Mouse (Mus musculus): Measurements from ENCODE around the gene 2310011J03Rik. TPM values are rescaled to one million over a fixed set of nuclear protein-coding genes. Genes with fewer than 3 reads are reported as not detected.

2310011J03Rik gene
- polyA plus RNA-seq, 1 experiment from 2014 or later, result 44.5 TPM

DNA sequence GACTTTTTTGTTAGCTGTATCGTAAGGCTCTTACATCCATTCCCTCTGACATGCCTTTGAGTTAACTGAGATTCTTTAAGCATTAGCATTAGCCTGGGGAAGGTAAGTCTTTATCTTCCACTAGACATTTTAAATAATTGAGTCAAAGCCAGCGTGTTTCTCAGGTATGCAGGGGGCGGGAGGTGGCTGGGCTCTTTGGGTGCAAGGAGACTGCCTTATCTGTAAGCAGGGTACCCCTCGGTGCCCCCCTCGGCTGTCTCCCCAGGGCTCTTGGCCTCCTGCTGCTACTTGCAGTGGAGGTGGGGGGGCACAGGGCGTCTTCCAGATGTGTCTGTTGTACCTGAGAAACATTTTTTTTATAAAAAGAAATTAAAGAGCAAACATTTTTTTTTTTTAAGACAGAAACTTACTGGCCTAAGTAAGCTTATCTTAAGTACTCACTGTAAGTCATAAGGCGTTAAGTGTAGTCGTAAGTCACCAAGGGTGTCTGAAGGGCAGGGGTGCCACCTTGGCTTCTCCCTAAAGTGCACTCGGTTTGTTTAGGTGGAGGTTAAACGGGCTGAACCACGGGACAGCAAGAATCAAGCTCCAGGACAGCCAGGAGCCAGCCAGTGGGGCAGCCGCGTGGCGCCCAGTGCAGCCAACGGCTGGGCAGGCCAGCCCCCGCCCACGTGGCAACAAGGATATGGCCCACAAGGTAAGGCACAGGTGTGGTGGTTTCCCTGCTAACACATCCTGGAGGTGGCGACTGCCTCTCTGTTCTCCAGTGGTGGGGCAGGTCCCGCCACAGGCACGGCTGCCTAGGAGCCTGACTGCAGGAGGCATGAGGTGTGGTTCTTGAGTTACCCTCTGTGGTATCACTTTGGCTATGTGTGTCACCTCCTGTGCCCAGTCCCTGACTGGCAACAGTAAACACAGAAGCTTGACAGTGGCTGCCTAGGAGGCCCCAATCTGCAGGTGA is 37.6 kb downstream of the 2310011J03Rik start:
- Histone ChIP-seq H3K4me2 (replicated peaks) (no peak overlapping the region), H3K9ac (replicated peaks) (no peak overlapping the region), H3K36me3 (peaks cover 97% of the 10 kb centered on the region), H3K27ac (replicated peaks) (no peak overlapping the region), H3K27me3 (no peaks in the 10 kb centered on the region; the same call in 1 of the 2 replicates), H3K4me3 (no peak overlapping the region), H3K4me1 (peaks cover 3% of the 10 kb centered on the region; the same call in 1 of the 2 replicates), H3K9me3 (no peaks in the 10 kb centered on the region)
- WGBS, result 91% methylated on average over 20 of the region's 20 CpGs
- ATAC-seq (ENCODE audit: low FRiP score, low read depth), result no peak

DNA sequence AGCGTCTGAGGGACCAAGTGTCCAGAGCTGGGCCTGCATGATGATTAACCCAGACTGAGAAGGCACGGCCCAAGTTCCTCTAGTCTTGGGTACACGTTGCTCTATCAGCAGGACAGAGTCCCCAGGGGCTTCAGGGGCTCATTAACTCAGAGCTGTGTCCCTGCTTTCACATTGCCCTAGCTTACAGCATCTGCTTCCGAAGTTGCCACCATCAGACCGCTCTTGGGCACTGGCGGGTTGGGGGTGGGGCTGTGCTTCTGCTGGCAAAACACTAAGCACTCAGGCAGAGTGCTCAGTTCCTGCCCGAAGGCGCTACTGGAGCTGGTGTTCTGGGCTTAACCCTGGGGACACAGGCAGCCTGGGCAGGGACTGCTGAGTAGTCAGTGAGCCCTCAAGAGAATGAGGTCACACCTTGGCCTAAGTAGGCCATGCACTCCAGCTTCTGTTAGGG is 38.4 kb downstream of the 2310011J03Rik start:
- ATAC-seq (ENCODE audit: low FRiP score, low read depth), result peak; percentile 24; the same call in 1 of the 2 replicates
- Histone ChIP-seq H3K4me1 (peaks cover 3% of the 10 kb centered on the region; the same call in 1 of the 2 replicates), H3K27me3 (no peaks in the 10 kb centered on the region; the same call in 1 of the 2 replicates), H3K36me3 (peaks cover 97% of the 10 kb centered on the region), H3K27ac (replicated peaks) (peak overlapping the region; percentile 35; the same call in 1 of the 2 replicates), H3K4me3 (no peak overlapping the region), H3K4me2 (replicated peaks) (no peak overlapping the region), H3K9ac (replicated peaks) (no peak overlapping the region), H3K9me3 (no peaks in the 10 kb centered on the region)
- 84% methylated on average over 8 of the region's 8 CpGs for WGBS

DNA sequence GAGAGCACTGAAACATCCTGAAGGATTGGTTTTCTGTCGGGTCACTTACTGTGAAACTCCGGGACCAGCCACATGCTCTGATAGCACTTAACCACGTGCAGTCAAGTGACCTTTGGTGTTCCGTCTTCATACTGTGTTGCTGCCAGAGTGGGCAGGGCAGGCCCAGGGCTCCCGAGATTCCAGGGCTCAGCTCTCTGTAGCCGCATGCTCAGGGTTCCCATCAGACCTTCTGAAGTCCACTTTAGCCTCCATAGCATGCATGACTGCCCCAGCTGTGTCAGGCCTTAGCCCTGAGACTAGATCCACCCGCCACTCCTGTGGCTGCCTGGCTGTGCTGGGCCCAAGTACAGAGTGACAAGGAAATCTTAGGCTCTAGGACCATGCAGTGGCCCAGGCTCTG is 39.0 kb downstream of the 2310011J03Rik start:
- Histone ChIP-seq H3K9ac (replicated peaks) (no peak overlapping the region), H3K4me3 (no peak overlapping the region), H3K9me3 (no peaks in the 10 kb centered on the region), H3K27ac (replicated peaks) (peak overlapping the region; percentile 35; the same call in 1 of the 2 replicates), H3K36me3 (peaks cover 97% of the 10 kb centered on the region), H3K27me3 (no peaks in the 10 kb centered on the region; the same call in 1 of the 2 replicates), H3K4me2 (replicated peaks) (no peak overlapping the region), H3K4me1 (peaks cover 3% of the 10 kb centered on the region; the same call in 1 of the 2 replicates)
- 88% methylated on average over 7 of the region's 7 CpGs for WGBS
- no peak for ATAC-seq (ENCODE audit: low FRiP score, low read depth)

DNA sequence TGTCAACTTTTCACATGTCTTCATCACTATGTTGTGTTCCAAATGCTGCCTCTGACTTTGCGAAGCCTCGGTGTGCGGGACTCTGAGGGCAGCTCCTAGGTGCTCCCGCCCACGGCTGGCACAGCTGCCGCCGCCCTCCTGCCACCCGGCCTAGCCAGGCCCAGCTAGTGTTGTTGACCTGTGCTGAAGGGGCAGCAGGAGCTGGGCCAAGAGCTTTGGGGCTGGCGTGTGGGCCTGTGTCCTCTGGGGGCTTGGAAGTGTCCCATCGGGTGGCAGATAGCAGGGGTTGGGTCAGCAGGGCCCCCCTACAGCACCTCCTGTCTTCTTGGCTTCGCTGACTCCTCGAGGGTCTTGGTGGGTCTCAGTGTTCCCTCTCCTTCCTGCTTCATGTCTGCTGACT is 41.1 kb downstream of the 2310011J03Rik start:
- H3K4me1 ChIP-seq, result peaks cover 3% of the 10 kb centered on the region; the same call in 1 of the 2 replicates
- H3K4me2 ChIP-seq (replicated peaks), result no peak overlapping the region
- 0 out of 2 replicates have a peak overlapping the region, but pooled peaks have one; percentile 39 for H3K27ac ChIP-seq (replicated peaks)
- H3K9ac ChIP-seq (replicated peaks), result no peak overlapping the region
- no peak for ATAC-seq (ENCODE audit: low FRiP score, low read depth)
- peaks cover 95% of the 10 kb centered on the region for H3K36me3 ChIP-seq
- no peak overlapping the region for H3K4me3 ChIP-seq
- WGBS, result 95% methylated on average over 12 of the region's 12 CpGs
- H3K27me3 ChIP-seq, result no peaks in the 10 kb centered on the region; the same call in 1 of the 2 replicates
- no peaks in the 10 kb centered on the region for H3K9me3 ChIP-seq

DNA sequence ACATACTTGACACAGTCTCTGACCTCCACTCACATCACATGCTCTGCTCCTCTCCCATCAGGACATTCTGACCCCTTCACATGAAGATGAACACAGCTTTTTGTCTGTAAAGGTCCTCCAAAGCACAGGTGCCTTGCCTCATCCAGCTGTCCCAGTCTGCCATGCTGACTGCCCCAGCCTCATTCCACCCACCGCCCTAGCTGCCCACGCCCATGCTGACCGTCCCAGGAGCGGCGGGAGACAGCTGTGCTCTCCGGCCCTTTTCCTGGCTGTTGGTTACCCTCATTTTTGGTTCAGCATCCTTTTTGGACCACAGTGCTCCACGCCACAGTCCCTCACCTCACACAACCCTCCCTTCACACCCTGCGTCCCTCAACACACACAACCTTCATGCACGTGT is 41.9 kb downstream of the 2310011J03Rik start:
- H3K36me3 ChIP-seq, result peaks cover 95% of the 10 kb centered on the region

DNA sequence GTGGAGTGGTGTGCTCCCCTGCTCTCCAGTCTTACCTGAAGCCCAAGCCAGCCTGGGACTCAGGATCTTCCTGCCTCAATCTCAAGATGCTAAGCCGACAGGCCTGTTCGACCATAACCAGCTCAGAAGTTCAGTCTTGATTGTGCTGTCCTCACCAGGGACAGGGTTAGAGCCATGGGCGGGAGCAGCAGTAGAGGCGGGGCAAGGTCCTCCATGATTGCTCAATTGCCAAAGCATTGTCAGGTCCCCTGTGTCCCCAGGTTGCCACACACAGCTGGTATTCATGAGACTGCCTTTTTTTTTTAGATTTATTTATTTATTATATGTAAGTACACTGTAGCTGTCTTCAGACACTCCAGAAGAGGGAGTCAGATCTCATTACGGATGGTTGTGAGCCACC is 44.1 kb downstream of the 2310011J03Rik start:
- no peaks in the 10 kb centered on the region for H3K27me3 ChIP-seq
- H3K27ac ChIP-seq (replicated peaks), result no peak overlapping the region
- H3K4me3 ChIP-seq, result no peak overlapping the region
- H3K9me3 ChIP-seq, result no peaks in the 10 kb centered on the region
- ATAC-seq (ENCODE audit: low FRiP score, low read depth), result no peak
- no peak overlapping the region for H3K4me2 ChIP-seq (replicated peaks)
- H3K36me3 ChIP-seq, result peaks cover 84% of the 10 kb centered on the region
- H3K4me1 ChIP-seq, result 0 out of 2 replicates have a peak, but pooled peaks cover 8% of the 10 kb centered on the region
- 85% methylated on average over 5 of the region's 5 CpGs for WGBS
- H3K9ac ChIP-seq (replicated peaks), result no peak overlapping the region

More for the DNA sequence above, 41.9 kb downstream of the 2310011J03Rik start:
- H3K27me3 ChIP-seq, result no peaks in the 10 kb centered on the region
- no peak overlapping the region for H3K4me3 ChIP-seq
- H3K27ac ChIP-seq (replicated peaks), result no peak overlapping the region
- H3K9ac ChIP-seq (replicated peaks), result no peak overlapping the region
- no peaks in the 10 kb centered on the region for H3K9me3 ChIP-seq
- 96% methylated on average over 9 of the region's 9 CpGs for WGBS
- no peak overlapping the region for H3K4me2 ChIP-seq (replicated peaks)
- H3K4me1 ChIP-seq, result peaks cover 3% of the 10 kb centered on the region; the same call in 1 of the 2 replicates
- ATAC-seq (ENCODE audit: low FRiP score, low read depth), result no peak

DNA sequence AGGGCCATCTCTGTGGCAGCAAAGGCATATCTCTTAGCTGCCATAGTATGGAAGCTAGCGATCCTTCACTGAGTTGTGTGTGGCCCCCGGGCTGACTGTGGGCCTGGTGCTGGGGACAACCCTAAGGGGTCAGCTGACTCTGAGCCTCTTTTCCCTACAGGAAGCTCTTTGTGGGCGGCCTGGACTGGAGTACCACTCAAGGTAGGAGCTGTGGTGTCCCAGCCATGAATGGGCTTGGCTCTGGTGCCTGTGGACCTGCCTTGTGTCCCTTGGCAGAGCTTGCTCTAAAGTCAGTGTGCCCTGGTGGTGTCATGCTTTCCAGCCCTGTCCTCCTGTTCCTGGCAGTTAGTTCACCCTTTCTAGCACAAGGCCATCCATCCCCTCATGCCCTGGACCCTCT is 46.5 kb downstream of the 2310011J03Rik start:
- H3K4me1 ChIP-seq, result peaks cover 25% of the 10 kb centered on the region
- H3K9ac ChIP-seq (replicated peaks), result no peak overlapping the region
- no peak overlapping the region for H3K4me2 ChIP-seq (replicated peaks)
- H3K27me3 ChIP-seq, result no peaks in the 10 kb centered on the region
- H3K36me3 ChIP-seq, result peaks cover 73% of the 10 kb centered on the region
- no peaks in the 10 kb centered on the region for H3K9me3 ChIP-seq
- no peak overlapping the region for H3K4me3 ChIP-seq
- H3K27ac ChIP-seq (replicated peaks), result no peak overlapping the region
- WGBS, result 94% methylated on average over 3 of the region's 3 CpGs
- no peak for ATAC-seq (ENCODE audit: low FRiP score, low read depth)

DNA sequence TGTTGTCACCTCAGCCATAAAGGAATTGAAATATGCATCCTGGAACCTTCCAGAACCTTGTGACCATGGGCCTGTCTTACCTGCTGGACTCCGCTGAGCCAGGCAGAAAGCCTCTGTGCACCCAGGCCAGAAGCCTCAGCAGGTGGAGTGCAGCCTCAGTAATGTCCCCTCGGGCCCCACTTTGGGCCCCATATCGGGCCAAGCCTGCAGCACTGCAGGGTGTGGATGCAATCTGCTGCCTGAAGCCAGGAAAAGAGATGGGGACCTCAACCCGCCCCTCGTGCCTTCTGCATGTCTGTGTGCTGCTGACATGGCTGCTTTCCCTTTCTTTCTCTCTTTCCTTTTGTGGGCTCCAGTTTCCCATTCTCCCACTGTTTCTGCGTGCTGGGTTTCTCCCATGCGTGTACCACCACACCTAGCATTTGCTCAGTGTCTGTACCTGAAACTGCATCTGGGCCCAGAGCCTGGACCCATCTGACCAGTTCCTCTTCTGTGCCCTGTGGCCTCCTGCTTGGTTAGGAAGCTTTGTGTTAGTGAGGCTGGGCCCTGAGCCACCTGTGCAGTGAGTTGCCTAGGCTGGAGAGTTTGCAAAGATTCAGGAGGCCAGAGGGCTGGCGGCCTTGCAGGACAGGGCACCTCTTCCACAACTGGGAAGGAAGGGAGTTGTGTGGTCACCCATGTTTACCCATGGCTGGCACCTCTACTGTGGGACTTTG is 48.3 kb downstream of the 2310011J03Rik start:
- 91% methylated on average over 8 of the region's 8 CpGs for WGBS
- Histone ChIP-seq H3K27me3 (no peaks in the 10 kb centered on the region), H3K9me3 (no peaks in the 10 kb centered on the region), H3K9ac (replicated peaks) (no peak overlapping the region), H3K4me1 (peaks cover 41% of the 10 kb centered on the region), H3K4me3 (no peak overlapping the region), H3K27ac (replicated peaks) (no peak overlapping the region), H3K4me2 (replicated peaks) (no peak overlapping the region), H3K36me3 (peaks cover 63% of the 10 kb centered on the region)
- no peak for ATAC-seq (ENCODE audit: low FRiP score, low read depth)

DNA sequence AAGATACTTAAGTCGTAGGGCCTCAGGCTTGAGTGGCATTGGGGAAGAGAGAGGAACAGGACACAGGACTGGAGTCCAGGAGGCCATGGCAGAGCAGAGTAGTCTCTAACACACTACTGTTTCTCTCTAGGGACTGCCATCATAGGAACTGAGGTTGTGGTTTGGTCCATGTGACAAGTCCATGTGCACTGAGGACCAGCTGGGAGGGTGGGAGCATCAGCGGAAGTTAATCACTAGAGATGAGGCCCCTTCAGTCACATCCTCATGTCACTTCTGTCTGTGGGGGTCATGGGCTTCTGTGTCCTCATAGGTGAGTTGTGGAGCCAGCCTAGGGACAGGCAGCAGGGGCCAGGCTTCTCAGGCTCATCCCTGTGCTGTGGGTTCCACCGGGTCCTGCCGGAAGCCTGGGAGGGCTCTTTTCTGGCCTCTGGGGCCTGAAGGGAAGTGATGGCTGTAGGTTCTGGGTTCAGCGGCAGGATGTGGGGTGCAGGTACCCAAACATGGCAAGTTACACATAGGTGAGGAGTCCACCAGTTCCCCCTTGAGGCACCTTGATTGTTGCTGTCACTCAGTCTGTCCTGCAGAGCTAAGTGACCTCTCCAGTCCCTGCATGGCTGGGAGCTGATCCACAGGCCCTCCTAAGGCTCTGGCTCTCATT is 49.0 kb downstream of the 2310011J03Rik start:
- Histone ChIP-seq H3K4me1 (peaks cover 48% of the 10 kb centered on the region), H3K36me3 (peaks cover 60% of the 10 kb centered on the region), H3K4me2 (replicated peaks) (no peak overlapping the region), H3K27ac (replicated peaks) (no peak overlapping the region), H3K27me3 (no peaks in the 10 kb centered on the region), H3K9ac (replicated peaks) (no peak overlapping the region; the same call in 1 of the 2 replicates), H3K4me3 (no peak overlapping the region), H3K9me3 (no peaks in the 10 kb centered on the region)
- ATAC-seq (ENCODE audit: low FRiP score, low read depth), result no peak
- WGBS, result 92% methylated on average over 5 of the region's 5 CpGs

DNA sequence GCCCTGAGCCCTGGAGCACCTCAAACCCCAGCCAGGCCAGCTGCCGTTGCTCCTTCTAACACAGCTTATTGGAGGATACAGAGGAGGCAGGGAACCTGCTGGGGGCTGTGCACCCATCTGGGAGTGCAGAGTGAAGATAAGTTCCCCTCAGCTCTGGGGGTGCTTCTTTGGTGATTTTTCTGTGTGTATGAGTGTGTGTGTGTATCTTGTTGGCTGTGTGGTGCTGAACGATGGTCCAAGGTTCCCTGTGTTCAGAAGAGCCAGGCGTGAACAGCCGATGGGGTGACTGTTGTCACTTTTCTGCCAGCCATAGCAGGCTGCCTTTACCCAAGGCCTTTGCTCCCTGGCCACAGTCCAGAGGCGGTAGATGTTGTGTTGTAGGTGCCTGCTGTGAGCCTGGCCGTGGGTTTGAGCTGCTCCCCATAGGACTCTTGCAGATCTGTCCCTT is 49.6 kb downstream of the 2310011J03Rik start:
- Histone ChIP-seq H3K9me3 (no peaks in the 10 kb centered on the region), H3K4me2 (replicated peaks) (no peak overlapping the region), H3K27me3 (no peaks in the 10 kb centered on the region), H3K36me3 (peaks cover 54% of the 10 kb centered on the region), H3K4me3 (no peak overlapping the region), H3K4me1 (peaks cover 54% of the 10 kb centered on the region), H3K9ac (replicated peaks) (no peak overlapping the region; the same call in 1 of the 2 replicates), H3K27ac (replicated peaks) (no peak overlapping the region)
- 79% methylated on average over 6 of the region's 6 CpGs for WGBS
- no peak for ATAC-seq (ENCODE audit: low FRiP score, low read depth)

DNA sequence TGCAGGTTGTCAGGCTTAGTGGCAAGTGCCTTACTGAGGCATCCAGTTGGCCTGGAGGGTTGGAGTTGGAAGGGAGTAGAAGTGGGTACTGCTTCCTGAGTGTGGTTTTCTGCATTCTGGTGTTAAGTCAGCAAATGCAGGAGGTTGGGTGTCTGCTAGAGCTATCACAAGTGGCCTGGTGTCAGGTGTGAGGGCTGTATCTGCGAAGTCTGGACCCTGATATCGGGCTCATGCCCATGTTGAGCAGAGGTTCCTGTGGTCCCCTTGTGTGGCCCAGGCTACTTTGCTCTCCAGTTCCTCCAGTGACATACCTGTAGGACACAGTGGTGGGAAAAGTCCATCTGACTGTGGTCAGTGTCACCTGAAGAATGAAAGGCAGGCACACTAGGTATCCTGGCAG is 50.2 kb downstream of the 2310011J03Rik start:
- Histone ChIP-seq H3K9ac (replicated peaks) (no peak overlapping the region), H3K4me3 (no peak overlapping the region), H3K9me3 (no peaks in the 10 kb centered on the region), H3K4me1 (peaks cover 56% of the 10 kb centered on the region), H3K4me2 (replicated peaks) (no peak overlapping the region), H3K27ac (replicated peaks) (no peak overlapping the region), H3K36me3 (peaks cover 49% of the 10 kb centered on the region), H3K27me3 (no peaks in the 10 kb centered on the region)
- 95% methylated on average over 2 of the region's 2 CpGs for WGBS
- no peak for ATAC-seq (ENCODE audit: low FRiP score, low read depth)
